In genomic region chr11:75532340-75533277, GRCm38 (mm10) we compare ENCODE assay signal across 7 mouse cellular contexts. TPM values are rescaled to one million over a fixed set of nuclear protein-coding genes. Genes with fewer than 3 reads are reported as not detected.
DNase-seq lines count a peak whose midpoint lies in the region; ATAC-seq and TF ChIP-seq lines count a peak whose summit lies in the region.

No protein-coding gene starts in this region.

- H3K27me3 ChIP-seq in heart, embryonic 14.5 days (ENCODE audit: control insufficient read depth, insufficient read depth, low read length): no peaks in the 10 kb centered on the region
- H3K27me3 ChIP-seq in limb, embryonic 13.5 days: no peaks in the 10 kb centered on the region
- no peaks in the 10 kb centered on the region for H3K27me3 ChIP-seq in myocyte (ENCODE audit: control insufficient read depth, insufficient read depth, insufficient read length)

- H3K79me2 ChIP-seq in myocyte (ENCODE audit: control insufficient read depth, insufficient read depth): no peaks in the 10 kb centered on the region

- TF ChIP-seq POLR2A in myocyte (IDR thresholded peaks at IDR 0.05; ENCODE audit: insufficient read length, low read depth): no peak

- ATAC-seq in heart, embryonic 14.5 days (ENCODE audit: insufficient number of reproducible peaks, insufficient read depth, low FRiP score, low read depth): no peak
- no peak for ATAC-seq in limb, embryonic 13.5 days (ENCODE audit: low FRiP score, low read depth)

- peak overlapping the region; percentile 100 for H3K4me2 ChIP-seq in heart, embryonic 14.5 days (ENCODE audit: low read length)
- H3K4me2 ChIP-seq in limb, embryonic 13.5 days (replicated peaks): peak overlapping the region; percentile 98
- peak overlapping the region; percentile 100 for H3K4me2 ChIP-seq in myocyte (ENCODE audit: low read depth)

- DNase-seq in ovary, postnatal 36 days (ENCODE audit: low spot score): peak; percentile 44
- no peak for DNase-seq in ovary, postnatal 10 days (ENCODE audit: low spot score)
- DNase-seq in cerebellum, adult 8-10 months: peak; percentile 67
- peak; percentile 75 for DNase-seq in thymus, postnatal 14 days

- WGBS in heart, embryonic 14.5 days: 17% methylated on average over 38 of the region's 38 CpGs
- 14% methylated on average over 38 of the region's 38 CpGs for WGBS in limb, embryonic 13.5 days

- H3K36me3 ChIP-seq in heart, embryonic 14.5 days (ENCODE audit: control insufficient read depth, insufficient read depth, low read length): no peaks in the 10 kb centered on the region
- H3K36me3 ChIP-seq in limb, embryonic 13.5 days: no peaks in the 10 kb centered on the region
- H3K36me3 ChIP-seq in myocyte (ENCODE audit: control insufficient read depth, insufficient read depth): no peaks in the 10 kb centered on the region

- peak overlapping the region; percentile 76 for H3K9ac ChIP-seq in heart, embryonic 14.5 days (ENCODE audit: low read length)
- peak overlapping the region; percentile 62 for H3K9ac ChIP-seq in limb, embryonic 13.5 days

- no peaks in the 10 kb centered on the region for H3K9me3 ChIP-seq in heart, embryonic 14.5 days (ENCODE audit: control insufficient read depth, low read length)
- no peaks in the 10 kb centered on the region for H3K9me3 ChIP-seq in limb, embryonic 13.5 days

- peaks cover 17 to 25% of the 10 kb centered on the region in 2 experiments for H3K4me1 ChIP-seq in heart, embryonic 14.5 days (ENCODE audit: control insufficient read depth in 2 of 2, insufficient read depth in 2 of 2, low read length in 2 of 2)
- peaks cover 8% of the 10 kb centered on the region for H3K4me1 ChIP-seq in limb, embryonic 13.5 days

- no peak overlapping the region for H3ac ChIP-seq in myocyte (ENCODE audit: control insufficient read depth, insufficient read length)

- no peak overlapping the region; a peak in 1 of 4 replicates for H3K27ac ChIP-seq in heart, embryonic 14.5 days (replicated peaks in 1 of 2; ENCODE audit: control insufficient read depth in 1 of 2, insufficient read depth in 1 of 2, low read depth in 2 of 2, low read length in 2 of 2)
- H3K27ac ChIP-seq in limb, embryonic 13.5 days: 0 out of 2 replicates have a peak overlapping the region, but pooled peaks have one; percentile 6

- H3K4me3 ChIP-seq in heart, embryonic 14.5 days (ENCODE audit: control insufficient read depth in 1 of 2, insufficient read depth in 1 of 2, low read depth in 1 of 2, low read length in 2 of 2): peak overlapping the region; percentile 68 to 75
- peak overlapping the region; percentile 68 for H3K4me3 ChIP-seq in limb, embryonic 13.5 days
- peak overlapping the region; percentile 87 for H3K4me3 ChIP-seq in myocyte

TF ChIP-seq in myocyte, 11 proteins besides CTCF, POLR2A, EP300 and RAD21:
- TF ChIP-seq MYOG (IDR thresholded peaks at IDR 0.05; ENCODE audit: control insufficient read depth in 1 of 3, insufficient read depth in 1 of 3, insufficient read length in 2 of 3, low read depth in 2 of 3): no peak
- TF ChIP-seq POLR2AphosphoS2 (IDR thresholded peaks at IDR 0.05; ENCODE audit: insufficient read length, low read depth): no peak
- TF ChIP-seq MYOD1 (IDR thresholded peaks at IDR 0.05; ENCODE audit: control insufficient read depth in 1 of 3, insufficient read length in 2 of 3, low read depth in 2 of 3): no peak
- no peak for TF ChIP-seq REST (IDR thresholded peaks at IDR 0.05; ENCODE audit: insufficient read depth, insufficient read length)
- no peak for TF ChIP-seq USF1 (IDR thresholded peaks at IDR 0.05; ENCODE audit: low read depth)
- no peak for TF ChIP-seq TCF3 (IDR thresholded peaks at IDR 0.05; ENCODE audit: insufficient read length, low read depth)
- TF ChIP-seq CEBPB (IDR thresholded peaks at IDR 0.05; ENCODE audit: insufficient read depth, poor library complexity, severe bottlenecking): no peak
- TF ChIP-seq E2F4 (IDR thresholded peaks at IDR 0.05; ENCODE audit: insufficient read depth): no peak
- TF ChIP-seq TCF12 (IDR thresholded peaks at IDR 0.05; ENCODE audit: insufficient read depth, poor library complexity, severe bottlenecking): no peak
- TF ChIP-seq MAX (IDR thresholded peaks at IDR 0.05; ENCODE audit: low read depth): no peak
- TF ChIP-seq SRF (IDR thresholded peaks at IDR 0.05; ENCODE audit: control insufficient read depth, insufficient read length, low read depth): no peak

RNA-seq across cellular contexts. Expression of gene Slc43a2, which starts 1.1 kb away (rescaled TPM):
- 1.9 and 2.7 TPM in 2 replicates for polyA plus RNA-seq in heart, embryonic 14.5 days (2014; fragmentation: Nextera tagmentation; extraction: Ambion mirVana)
- polyA plus RNA-seq in limb, embryonic 13.5 days (2015; fragmentation: Nextera tagmentation; extraction: Ambion mirVana): 4.8 TPM in 2 replicates
- polyA plus RNA-seq in myocyte (2012; fragmentation: generic; extraction: Trizol): 15.9 TPM

RNA-seq across cellular contexts. Expression of gene Scarf1, which starts 19.3 kb away (rescaled TPM):
- polyA plus RNA-seq in heart, embryonic 14.5 days (2014; fragmentation: Nextera tagmentation; extraction: Ambion mirVana): 9.7 and 11.3 TPM in 2 replicates
- polyA plus RNA-seq in limb, embryonic 13.5 days (2015; fragmentation: Nextera tagmentation; extraction: Ambion mirVana): 6.0 and 6.6 TPM in 2 replicates
- polyA plus RNA-seq in myocyte (2012; fragmentation: generic; extraction: Trizol): 0.06 TPM

RNA-seq across cellular contexts. Expression of gene Rilp, which starts 22.7 kb away (rescaled TPM):
- polyA plus RNA-seq in heart, embryonic 14.5 days (2014; fragmentation: Nextera tagmentation; extraction: Ambion mirVana): 5.7 and 6.4 TPM in 2 replicates
- 0.34 and 0.66 TPM in 2 replicates for polyA plus RNA-seq in limb, embryonic 13.5 days (2015; fragmentation: Nextera tagmentation; extraction: Ambion mirVana)
- 4.6 TPM for polyA plus RNA-seq in myocyte (2012; fragmentation: generic; extraction: Trizol)

RNA-seq across cellular contexts. Expression of gene Prpf8, which starts 46.0 kb away (rescaled TPM):
- 46.8 and 48.2 TPM in 2 replicates for polyA plus RNA-seq in heart, embryonic 14.5 days (2014; fragmentation: Nextera tagmentation; extraction: Ambion mirVana)
- 60.8 and 63.0 TPM in 2 replicates for polyA plus RNA-seq in limb, embryonic 13.5 days (2015; fragmentation: Nextera tagmentation; extraction: Ambion mirVana)
- 93.0 TPM for polyA plus RNA-seq in myocyte (2012; fragmentation: generic; extraction: Trizol)

RNA-seq across cellular contexts. Expression of gene Pitpna, which starts 55.3 kb away (rescaled TPM):
- 76.7 and 83.2 TPM in 2 replicates for polyA plus RNA-seq in heart, embryonic 14.5 days (2014; fragmentation: Nextera tagmentation; extraction: Ambion mirVana)
- 60.9 and 62.5 TPM in 2 replicates for polyA plus RNA-seq in limb, embryonic 13.5 days (2015; fragmentation: Nextera tagmentation; extraction: Ambion mirVana)
- 125 TPM for polyA plus RNA-seq in myocyte (2012; fragmentation: generic; extraction: Trizol)
